Mouse (Mus musculus): ENCODE data around the gene Kcnj10. TPM values are rescaled to one million over a fixed set of nuclear protein-coding genes. Genes with fewer than 3 reads are reported as not detected.

Kcnj10 gene
- 1.2 TPM in 2 replicates for polyA plus RNA-seq (2012; rRNA removed)

DNA sequence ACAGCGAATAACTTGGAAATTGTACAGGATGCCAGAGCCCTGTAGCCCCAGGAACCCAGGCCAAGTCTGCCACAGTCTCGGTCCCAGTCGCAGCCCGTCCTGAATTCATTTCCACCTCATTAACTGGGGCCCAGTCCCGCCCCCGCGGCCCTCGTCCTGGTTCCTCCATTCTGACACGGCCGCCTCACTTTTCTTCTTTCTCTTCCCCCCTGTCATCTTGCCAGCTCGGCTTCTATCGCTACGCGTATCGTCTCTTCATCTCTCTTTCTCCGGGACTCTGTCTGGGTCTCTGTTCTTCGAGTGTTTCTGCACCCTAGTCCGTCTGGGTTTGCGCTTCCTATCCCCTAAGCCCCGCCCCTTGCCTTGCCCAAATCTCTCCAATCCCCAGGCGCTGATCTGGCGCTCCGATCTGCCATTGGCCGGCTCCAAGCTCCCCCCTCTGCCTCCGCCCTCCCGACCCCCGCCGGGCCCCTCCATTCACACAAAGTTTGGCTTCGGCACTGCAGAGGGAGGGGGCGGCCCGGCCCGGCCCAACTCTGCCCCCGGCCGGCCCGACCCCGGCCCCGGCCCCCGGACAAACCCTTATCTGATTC, at the start of gene Kcnj10:
Gene Kcnj10 (plus strand): TSS at position 482 of the 593 bp plus-strand sequence.

DNA sequence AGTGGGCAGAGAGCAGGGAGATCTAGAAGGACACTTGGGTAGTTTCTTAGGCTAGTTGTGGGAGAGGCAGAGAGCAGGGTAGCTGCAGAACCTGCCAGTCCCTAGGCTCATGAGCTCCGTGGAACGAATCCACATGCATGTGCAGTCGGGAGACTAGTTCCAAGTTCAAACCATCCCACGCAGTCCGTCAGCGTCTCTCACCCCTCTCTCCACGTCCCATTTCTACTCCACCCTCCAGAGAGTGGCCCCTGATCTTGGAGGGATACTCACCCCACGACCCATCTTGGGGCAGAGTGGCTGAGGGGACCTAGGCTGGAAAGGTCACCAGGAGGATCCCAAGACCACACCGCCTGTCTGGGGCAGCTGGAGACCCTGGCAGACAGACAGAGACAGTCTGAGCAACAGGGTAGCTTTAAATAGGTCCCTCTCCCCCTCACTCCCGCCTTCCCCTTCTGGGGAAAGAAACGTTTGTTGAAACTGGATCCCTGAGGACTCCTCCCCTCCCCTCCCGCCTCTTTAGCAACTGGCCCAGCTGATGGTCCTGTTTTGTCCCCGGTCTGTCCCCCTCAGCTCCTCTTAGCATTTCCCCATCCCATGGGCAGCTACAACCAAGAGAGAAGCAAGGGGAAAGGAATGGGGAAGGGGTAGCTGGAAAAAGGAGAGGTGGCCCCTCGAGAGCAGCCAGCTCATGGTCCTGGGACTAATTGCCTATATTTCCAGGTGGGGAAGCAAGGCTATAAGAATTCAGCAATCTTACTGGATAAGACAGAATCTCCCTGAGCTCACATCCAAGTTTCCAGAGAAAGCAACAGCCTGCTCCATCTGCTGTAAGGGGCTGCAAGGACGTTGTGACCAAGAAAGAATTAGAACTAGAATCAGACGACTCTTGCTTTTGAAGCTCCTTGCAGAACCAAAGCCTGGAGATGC, 43.1 kb upstream of the Kcnj10 start, which contains the start of gene Atp1a2:
Gene Atp1a2 (minus strand): TSS at position 454 of the 927 bp plus-strand sequence.

GRCm38 (mm10) chr1:172329131-172329530, 11.9 kb upstream of the Kcnj10 start, which contains the start of gene Kcnj9:
Gene Kcnj9 (minus strand): TSS chr1:172329318.

DNA sequence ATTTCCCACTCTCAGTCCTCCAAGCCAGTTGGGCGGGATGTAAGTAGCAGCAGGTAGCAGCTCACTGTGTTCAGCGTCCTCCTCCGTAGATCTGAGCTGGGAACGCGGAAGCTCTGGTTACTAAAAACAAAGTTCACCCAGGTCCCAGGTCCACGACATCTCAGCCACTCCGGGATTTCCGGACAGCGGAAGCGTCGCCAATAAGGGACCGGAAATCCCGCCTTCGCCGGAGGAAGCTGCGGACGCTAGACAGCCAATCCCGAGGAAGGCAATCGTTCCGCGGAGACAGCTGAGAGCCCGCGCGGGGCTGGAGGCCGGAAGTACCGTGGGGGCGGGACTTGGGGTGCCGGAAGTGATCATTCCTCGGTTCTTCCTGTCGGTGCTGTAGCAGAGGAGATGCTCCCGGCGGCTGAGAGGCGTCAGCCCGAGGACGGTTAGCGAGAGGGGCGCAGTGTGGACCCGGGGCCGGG, 35.2 kb downstream of the Kcnj10 start, which contains the start of gene Pigm:
Gene Pigm (plus strand): TSS at position 349 of the 470 bp plus-strand sequence.

Other genes with a start within 250 kb of the Kcnj10 start
- 101 and 117 TPM in 2 replicates for gene Pex19, start 214.5 kb upstream of the Kcnj10 start, polyA plus RNA-seq (2012; rRNA removed)
- 109 TPM in 2 replicates for gene Dcaf8, start 193.1 kb upstream of the Kcnj10 start, polyA plus RNA-seq (2012; rRNA removed)
- 189 and 197 TPM in 2 replicates for gene Pea15a, start 134.4 kb upstream of the Kcnj10 start, polyA plus RNA-seq (2012; rRNA removed)
- 7.0 and 8.0 TPM in 2 replicates for gene Casq1, start 121.3 kb upstream of the Kcnj10 start, polyA plus RNA-seq (2012; rRNA removed)
- 0.04 TPM in 2 replicates for gene Atp1a4, start 82.8 kb upstream of the Kcnj10 start, polyA plus RNA-seq (2012; rRNA removed)
- gene Igsf8, start 79.6 kb upstream of the Kcnj10 start, polyA plus RNA-seq (2012; rRNA removed) = 84.0 and 115 TPM in 2 replicates
- gene Atp1a2, start 43.1 kb upstream of the Kcnj10 start, polyA plus RNA-seq (2012; rRNA removed) = 11.4 and 13.3 TPM in 2 replicates
- gene Kcnj9, start 11.9 kb upstream of the Kcnj10 start, polyA plus RNA-seq (2012; rRNA removed) = 1.3 and 2.1 TPM in 2 replicates
- 10.0 and 17.0 TPM in 2 replicates for gene Pigm, start 35.3 kb downstream of the Kcnj10 start, polyA plus RNA-seq (2012; rRNA removed)
- gene Slamf9, start 134.1 kb downstream of the Kcnj10 start, polyA plus RNA-seq (2012; rRNA removed) = 0.20 and 0.26 TPM in 2 replicates
- 111 and 126 TPM in 2 replicates for gene Igsf9, start 140.6 kb downstream of the Kcnj10 start, polyA plus RNA-seq (2012; rRNA removed)
- 28.5 and 53.8 TPM in 2 replicates for gene Tagln2, start 158.8 kb downstream of the Kcnj10 start, polyA plus RNA-seq (2012; rRNA removed)
- gene Cfap45, start 179.6 kb downstream of the Kcnj10 start, polyA plus RNA-seq (2012; rRNA removed) = 1.7 and 2.2 TPM in 2 replicates
- gene Vsig8, start 214.7 kb downstream of the Kcnj10 start, polyA plus RNA-seq (2012; rRNA removed) = 0.04 and 0.07 TPM in 2 replicates
- gene Slamf8, start 249.4 kb downstream of the Kcnj10 start, polyA plus RNA-seq (2012; rRNA removed) = 0.02 and 0.06 TPM in 2 replicates

All from central nervous system, embryonic 11.5 days (tissue).